ENCODE assay signal across 12 mouse cellular contexts in the genomic region with DNA sequence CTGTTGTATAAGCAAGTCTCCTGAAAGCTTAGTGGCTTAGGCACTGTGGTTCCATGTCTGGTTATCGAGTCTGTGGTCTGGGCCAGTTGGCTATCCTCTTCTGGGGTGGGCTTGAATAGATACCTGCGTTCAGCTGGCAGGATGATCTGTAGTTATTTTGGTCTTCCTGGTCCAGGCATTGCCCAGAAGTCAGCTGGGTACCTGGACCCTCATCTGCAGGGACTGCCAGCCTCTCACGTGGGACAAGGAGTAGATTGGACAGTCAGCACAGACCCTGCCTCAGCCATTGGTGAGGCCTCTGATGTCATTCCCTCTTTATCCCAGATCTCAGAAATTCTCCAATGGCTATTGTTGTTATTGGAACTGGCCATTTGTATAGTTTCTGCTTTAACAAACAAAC.
"Had no signal": no experiment of that assay in that cellular context is flagged by ENCODE, and none has a peak within 500 bp of the region (broad histone marks: within the 10 kb centered on the region; RNA-seq: fewer than 3 reads in every experiment).

No protein-coding gene starts in this region.

- DNase-seq: retina, postnatal 1 day; right cerebral cortex, adult 18-20 months; right cerebral cortex, postnatal 14 days; right cerebral cortex, postnatal 25 days; right cerebral cortex, postnatal 4 days; spleen, adult 18-20 months; thymus, adult 18-20 months; thymus, adult 2 months; thymus, postnatal 14 days; thymus, postnatal 25 days; thymus, postnatal 36 days; thymus, postnatal 4 days had no signal
